Mouse (Mus musculus): ENCODE data around the gene Khk. TPM values are rescaled to one million over a fixed set of nuclear protein-coding genes. Genes with fewer than 3 reads are reported as not detected.
A peak's percentile ranks its signal among the peaks of the same experiment; 100 is the strongest.

The Khk gene
- total RNA-seq, 2 experiments from 2014 or later: 11.5 to 12.9 TPM

DNA sequence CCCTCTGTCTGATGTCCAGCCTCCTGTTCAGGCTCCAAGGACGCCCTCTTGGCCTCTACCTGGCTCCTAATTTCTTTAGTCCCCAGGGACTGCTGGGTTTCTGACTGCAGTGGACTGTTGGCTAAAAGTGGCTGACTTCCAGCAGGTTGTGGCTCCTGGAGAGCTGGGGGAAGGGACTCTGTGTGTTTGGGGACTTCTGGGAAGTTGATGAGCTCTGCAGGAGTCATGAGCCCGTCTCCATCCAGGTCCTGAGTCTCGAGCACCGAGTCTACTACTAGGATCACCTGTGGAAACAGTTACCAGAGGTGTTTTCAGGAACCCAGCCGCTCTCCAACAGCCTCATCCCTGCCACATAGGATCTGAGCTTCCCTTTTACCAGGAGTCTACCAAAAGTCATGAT, 12.5 kb downstream of the Khk start:
- no peak for DNase-seq (ENCODE audit: low spot score in 2 of 2)

GRCm38 (mm10) chr5:30934725-30935461, 13.7 kb downstream of the Khk start:
- DNase-seq (ENCODE audit: low spot score in 2 of 2): peak in 1 of 2 experiments; percentile 18

DNA sequence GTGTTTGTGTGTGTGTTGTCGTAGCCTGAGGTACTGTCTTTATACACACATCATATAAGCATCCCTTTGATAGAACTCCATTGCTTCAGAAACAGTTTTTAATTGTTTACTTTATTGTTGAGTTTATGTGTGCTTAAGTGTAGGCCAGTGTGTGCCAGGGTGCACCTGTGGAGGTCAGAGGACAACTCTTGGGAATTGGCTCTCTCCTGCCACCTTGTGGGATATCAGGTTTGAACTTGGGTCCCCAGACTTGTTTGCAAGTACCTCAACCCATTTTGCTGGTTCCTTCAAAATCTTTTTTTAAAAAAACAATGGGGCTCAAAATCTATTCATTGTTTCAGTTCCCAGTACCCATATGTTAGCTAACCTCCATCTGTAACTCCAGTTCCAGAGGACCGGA, 21.8 kb downstream of the Khk start:
- no peak for DNase-seq (ENCODE audit: low spot score in 2 of 2)

DNA sequence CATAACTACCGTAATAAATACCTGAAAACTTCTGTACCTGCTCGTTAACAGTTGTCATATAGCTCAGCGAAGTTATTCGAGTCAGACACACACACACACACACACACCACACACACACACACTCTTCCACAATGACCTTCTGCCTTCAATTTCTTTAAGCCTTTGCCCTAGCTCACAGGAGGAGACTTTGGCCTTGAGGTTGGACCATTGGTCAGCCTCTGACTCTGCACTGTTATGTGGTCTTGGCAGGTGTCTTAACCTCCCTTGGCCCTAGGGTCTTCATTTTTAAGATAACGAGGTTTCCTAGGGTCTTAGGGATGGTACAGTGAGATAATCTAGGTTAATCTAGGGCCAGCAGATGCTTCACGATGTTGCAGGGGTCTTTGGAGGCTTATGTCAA, 23.1 kb downstream of the Khk start:
- DNase-seq (ENCODE audit: low spot score in 2 of 2): no peak

DNA sequence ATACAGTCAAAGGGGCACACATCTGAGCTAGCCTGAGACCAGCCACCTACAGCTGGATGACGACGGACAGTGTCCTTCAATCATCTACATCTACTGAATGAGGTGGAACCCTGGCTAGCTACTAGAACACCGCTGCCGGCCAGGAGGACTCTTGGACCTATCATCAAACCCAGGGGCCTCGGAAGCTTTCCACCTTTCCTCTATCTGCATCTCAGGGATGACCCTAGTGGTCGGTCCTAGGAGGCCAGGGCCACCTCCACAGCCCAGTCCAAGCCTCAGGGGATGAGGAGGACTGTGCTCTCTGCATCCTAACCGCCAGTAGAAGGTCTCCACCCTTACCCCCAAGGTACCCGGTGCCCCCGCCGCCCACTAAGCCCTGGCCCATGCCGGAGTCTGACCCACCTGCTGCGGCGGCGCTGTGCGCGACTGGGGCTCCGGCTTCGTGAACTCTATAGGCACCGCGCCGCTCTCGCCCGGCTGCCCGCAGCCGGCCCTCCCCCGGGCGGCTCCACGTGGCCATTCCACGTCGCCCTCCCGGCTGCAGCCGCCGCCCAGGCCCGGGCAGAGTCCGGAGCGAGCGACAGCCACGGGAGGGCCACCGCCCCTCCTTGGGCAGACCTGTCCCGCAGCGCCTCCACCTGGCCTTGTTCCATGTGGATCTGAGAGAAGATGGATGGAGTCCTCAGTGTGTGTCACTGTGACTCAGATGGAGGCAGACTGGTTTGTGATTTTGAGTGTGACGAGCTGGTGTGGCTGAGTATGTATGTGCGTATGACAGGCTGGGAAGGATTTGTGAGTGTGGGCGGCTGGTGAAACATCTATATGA, 23.9 kb downstream of the Khk start, which contains the start of gene Cgref1:
Gene Cgref1, minus strand, starts transcription at position 636 of the 826 bp plus-strand sequence.
- peak in 1 of 2 experiments; percentile 61 for DNase-seq (ENCODE audit: low spot score in 2 of 2)

GRCm38 (mm10) chr5:30948620-30949019, 27.4 kb downstream of the Khk start:
- DNase-seq (ENCODE audit: low spot score in 2 of 2): no peak

DNA sequence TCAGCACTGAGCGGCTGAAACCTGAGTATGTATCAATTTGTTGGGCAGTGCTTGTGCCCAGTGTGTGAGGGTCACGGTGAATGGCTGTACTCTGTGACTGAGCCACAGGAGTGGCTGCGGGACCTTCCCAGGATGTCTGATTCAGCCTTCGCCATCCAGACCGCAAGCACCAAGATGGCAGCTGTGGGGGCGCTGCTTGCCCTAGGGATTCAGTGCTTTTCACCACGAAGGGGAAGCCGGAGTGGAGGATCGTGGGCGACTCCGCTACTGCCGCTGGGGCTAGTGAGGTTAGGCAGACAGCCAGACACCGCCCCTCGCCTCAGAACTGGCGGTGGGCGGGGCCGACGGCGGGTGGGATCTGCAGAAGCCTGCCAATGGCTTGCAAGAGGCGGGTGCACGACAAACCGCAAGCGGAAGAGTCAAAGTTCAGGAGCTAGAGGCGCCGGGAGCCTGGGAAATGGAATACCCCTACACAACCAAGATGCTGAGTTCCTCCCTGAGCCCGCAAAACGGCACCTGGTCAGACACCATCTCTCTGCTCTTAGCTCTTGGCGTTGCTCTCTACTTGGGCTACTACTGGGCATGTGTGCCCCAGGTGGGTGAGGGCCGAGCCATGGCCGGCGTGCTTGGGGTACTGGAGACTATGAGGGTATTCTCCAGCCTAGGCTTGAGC, 28.6 kb downstream of the Khk start:
- DNase-seq (ENCODE audit: low spot score in 2 of 2): peak; percentile 91 to 96

DNA sequence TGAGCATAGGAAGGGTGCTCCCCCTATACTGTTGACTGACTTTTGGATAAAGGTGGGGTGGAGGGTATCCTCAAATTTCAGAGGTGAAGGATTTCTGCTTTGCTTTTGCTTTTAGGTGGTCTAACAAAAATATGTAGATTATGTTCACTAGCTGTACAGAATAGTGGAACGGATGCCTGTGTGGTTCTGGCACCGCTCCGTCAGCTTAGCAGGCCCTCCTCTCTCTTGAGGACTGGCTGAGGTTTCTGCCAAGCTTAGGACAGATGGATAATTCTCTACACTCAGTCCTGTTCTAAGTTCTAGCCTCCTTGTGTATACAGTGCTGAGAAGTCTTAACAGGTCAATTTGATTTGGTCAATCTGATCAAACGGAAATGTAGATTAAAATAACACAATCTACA, 29.2 kb downstream of the Khk start:
- no peak for DNase-seq (ENCODE audit: low spot score in 2 of 2)

GRCm38 (mm10) chr5:30950922-30951321, 29.7 kb downstream of the Khk start:
- DNase-seq (ENCODE audit: low spot score in 2 of 2): no peak

DNA sequence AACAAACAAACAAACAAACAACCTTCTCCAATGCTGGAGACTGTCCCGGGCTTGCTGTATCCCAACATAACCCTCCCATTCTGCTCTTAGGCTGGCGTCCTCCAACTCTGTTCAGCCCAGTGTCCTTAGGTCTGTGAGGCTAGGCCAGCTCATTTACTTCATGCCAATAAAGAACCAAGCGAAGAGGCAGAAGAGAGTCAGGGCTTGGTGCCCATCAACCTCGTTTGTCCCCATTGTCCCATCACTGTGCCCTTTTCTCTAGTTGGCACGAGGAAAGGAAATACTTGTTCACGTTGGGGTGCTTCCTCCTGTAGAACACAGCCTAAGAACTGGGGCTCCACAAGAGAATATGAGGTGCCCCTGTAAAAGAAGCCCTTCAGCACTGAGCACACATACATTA, 30.5 kb downstream of the Khk start:
- peak in 1 of 2 experiments; percentile 9 for DNase-seq (ENCODE audit: low spot score in 2 of 2)

- DNase-seq (ENCODE audit: low spot score in 2 of 2): no peak
Observed at GRCm38 (mm10) chr5:30952551-30952950, 31.3 kb downstream of the Khk start.

- no peak for DNase-seq (ENCODE audit: low spot score in 2 of 2)
Observed at GRCm38 (mm10) chr5:30954065-30954464, 32.8 kb downstream of the Khk start.

GRCm38 (mm10) chr5:30954556-30954955, 33.3 kb downstream of the Khk start:
- no peak for DNase-seq (ENCODE audit: low spot score in 2 of 2)

DNA sequence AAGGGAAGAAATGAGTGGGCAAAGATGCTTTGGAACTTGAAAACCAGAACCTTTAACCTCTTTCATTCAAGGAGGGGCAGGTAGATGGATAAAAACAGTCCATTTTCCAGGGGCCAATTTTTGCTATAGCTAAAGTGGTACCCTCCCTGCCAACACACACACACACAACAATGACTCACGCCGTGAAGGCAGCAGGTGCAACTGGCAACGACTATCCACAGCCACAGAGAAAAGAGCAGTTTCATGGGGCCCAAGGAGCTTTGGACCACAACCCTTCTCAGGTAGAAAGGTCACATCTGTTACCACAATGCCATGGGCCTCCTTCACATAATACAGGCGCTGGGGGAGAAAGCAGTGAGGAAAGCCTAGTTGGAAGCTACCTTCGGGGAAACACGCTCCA, 34.5 kb downstream of the Khk start:
- DNase-seq (ENCODE audit: low spot score in 2 of 2): no peak

DNA sequence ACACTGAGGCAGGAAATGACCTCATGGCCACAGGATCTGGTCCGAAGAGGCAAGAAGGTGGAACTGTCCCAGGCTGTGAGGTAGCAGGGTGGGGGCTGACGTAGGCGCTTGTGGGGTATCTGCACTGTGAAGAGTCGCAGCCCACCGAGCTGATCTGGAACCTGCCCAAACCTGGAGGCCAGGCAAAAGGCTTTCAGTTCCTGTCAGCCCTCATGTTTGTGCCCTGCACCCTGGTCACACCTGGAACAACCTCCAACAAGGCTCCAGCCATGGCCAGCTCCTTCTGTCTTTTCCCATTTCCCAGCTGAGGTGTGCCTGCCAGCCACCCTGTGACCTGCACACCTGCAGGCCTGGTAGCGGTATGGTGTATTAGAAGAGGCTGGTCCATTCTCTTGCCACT, 36.7 kb downstream of the Khk start:
- DNase-seq (ENCODE audit: low spot score in 2 of 2): no peak

- no peak for DNase-seq (ENCODE audit: low spot score in 2 of 2)
Observed at GRCm38 (mm10) chr5:30959198-30959854, 38.1 kb downstream of the Khk start.

DNA sequence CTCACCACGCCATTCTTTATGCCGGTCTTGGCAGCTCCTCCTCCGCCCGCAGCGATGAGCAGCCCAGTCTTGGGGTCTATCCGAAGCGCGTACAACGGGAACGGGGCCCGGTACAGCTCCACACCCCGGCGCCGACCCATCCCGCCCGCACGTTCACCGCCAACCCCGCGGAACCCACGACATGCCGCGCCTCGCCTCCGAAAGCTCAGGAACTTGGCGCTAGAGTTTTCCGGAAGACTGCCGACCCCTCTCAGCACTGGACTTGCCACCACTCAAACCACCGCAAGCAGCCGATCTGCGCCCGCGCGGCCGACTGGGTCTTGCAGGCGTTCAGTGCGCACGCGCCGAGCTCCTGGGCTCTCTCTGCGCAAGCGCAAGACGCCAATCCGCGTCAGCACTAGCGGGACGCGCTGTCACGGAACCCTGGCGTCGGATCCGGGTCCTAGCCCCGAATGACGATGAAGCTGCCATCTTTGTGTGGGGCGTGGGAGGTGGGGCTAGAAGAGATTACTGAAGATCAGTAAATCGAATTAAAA, 38.8 kb downstream of the Khk start, which contains the start of gene Preb:
Gene Preb, minus strand, starts transcription at position 396 of the 536 bp plus-strand sequence.
- DNase-seq (ENCODE audit: low spot score in 2 of 2): peak; percentile 99 to 100

DNA sequence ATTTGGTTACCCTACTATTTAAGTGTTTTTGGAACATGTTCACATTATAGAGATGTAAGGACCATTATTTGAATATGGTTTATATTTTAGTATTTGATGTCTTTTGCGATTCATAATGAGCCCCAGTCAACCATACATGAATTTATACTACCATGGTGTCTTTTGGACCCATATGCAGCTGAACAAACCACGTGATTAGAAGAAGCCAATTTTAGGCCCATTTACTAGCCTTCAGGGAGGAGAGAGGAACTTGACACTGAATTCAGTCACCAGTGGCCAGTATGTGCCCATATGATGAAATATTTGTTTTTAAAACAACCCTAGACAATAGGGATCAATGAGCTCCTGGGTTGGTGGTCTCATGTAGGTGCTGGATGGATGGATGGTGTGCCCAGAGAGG, 39.6 kb downstream of the Khk start:
- DNase-seq (ENCODE audit: low spot score in 2 of 2): no peak

- DNase-seq (ENCODE audit: low spot score in 2 of 2): no peak
Observed at GRCm38 (mm10) chr5:30961545-30962505, 40.6 kb downstream of the Khk start.

DNA sequence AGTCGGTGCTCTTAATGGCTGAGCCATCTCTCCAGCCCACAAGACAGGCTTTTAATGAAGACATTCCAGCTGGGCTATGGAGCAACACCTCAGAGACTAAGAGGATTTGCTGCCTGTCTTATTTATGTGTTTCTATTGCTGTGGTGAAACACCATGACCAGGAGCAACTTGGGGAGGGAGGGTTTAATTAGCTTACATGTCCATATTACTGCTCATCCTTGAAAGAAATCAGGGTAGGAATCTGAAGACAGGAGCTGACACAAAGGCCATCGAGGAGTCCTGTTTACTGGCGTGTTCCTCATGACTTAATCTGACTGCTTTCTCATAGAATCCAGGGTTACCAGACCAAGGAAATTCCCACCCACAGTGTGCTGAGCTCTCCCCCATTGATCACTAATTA, 42.7 kb downstream of the Khk start:
- DNase-seq (ENCODE audit: low spot score in 2 of 2): no peak

Data from layer of hippocampus, postnatal 14 days (tissue).